In the genomic region with DNA sequence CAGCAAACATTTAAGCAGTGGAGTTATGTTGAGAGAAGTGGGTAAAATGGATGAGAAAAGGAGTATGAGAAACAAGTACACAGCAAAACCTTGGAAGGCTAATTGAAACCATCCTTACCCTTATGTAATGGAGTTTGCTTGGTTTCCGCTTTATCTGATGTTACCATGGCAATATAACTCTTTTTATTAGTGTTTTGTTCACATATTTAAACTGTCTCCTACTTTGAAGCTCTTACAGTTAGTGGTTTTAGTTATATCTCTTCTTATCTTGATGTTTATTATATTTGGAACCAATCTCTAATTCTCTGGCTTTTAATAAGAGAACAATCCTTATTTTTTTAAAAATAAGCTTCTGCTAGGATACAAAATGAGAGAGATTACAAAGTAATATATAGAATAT, we compare ENCODE assay signal across 23 mouse cellular contexts. TPM values are rescaled to one million over a fixed set of nuclear protein-coding genes. Genes with fewer than 3 reads are reported as not detected.
"Had no signal": no experiment of that assay in that cellular context is flagged by ENCODE, and none has a peak within 500 bp of the region (broad histone marks: within the 10 kb centered on the region; RNA-seq: fewer than 3 reads in every experiment).

No protein-coding gene starts in this region.

- DNase-seq: retina, postnatal 1 day; right cerebral cortex, adult 18-20 months; right cerebral cortex, postnatal 14 days; right cerebral cortex, postnatal 25 days; right cerebral cortex, postnatal 4 days; spleen, adult 18-20 months; thymus, adult 18-20 months; thymus, adult 2 months; thymus, postnatal 14 days; thymus, postnatal 25 days; thymus, postnatal 36 days; thymus, postnatal 4 days had no signal

- H3K9ac ChIP-seq: neural tube, embryonic 13.5 days; neural tube, embryonic 15.5 days; stomach, embryonic 15.5 days had no signal

- H3K4me1 ChIP-seq: neural tube, embryonic 13.5 days; neural tube, embryonic 15.5 days; stomach, embryonic 15.5 days had no signal

- H3K4me2 ChIP-seq: neural tube, embryonic 13.5 days; neural tube, embryonic 15.5 days; stomach, embryonic 15.5 days had no signal

- H3K27me3 ChIP-seq: neural tube, embryonic 13.5 days; neural tube, embryonic 15.5 days; stomach, embryonic 15.5 days had no signal

- H3K27ac ChIP-seq: neural tube, embryonic 13.5 days; neural tube, embryonic 15.5 days; stomach, embryonic 15.5 days; stomach, postnatal 0 days had no signal

- H3K4me3 ChIP-seq: neural tube, embryonic 13.5 days; neural tube, embryonic 15.5 days; stomach, embryonic 15.5 days had no signal

- H3K9me3 ChIP-seq: stomach, embryonic 15.5 days had no signal

- H3K36me3 ChIP-seq: neural tube, embryonic 13.5 days; neural tube, embryonic 15.5 days; stomach, embryonic 15.5 days had no signal

RNA-seq across cellular contexts. Expression of a gene that starts 9.6 kb away (rescaled TPM):
- total RNA-seq: neutrophil, adult 5-6 weeks had no signal
- polyA plus RNA-seq: neural tube, embryonic 13.5 days; neural tube, embryonic 14.5 days; neural tube, embryonic 15.5 days; small intestine, adult 2 months; spleen, adult 2 months; stomach, embryonic 14.5 days; stomach, embryonic 15.5 days; thymus, adult 2 months; thymus, postnatal 0 days; urinary bladder, adult 2 months had no signal
